Comparison of ENCODE assay signal across 28 mouse cellular contexts in genomic region chr5:34276746-34277145, GRCm38 (mm10). TPM values are rescaled to one million over a fixed set of nuclear protein-coding genes. Genes with fewer than 3 reads are reported as not detected.
DNase-seq lines count a peak whose midpoint lies in the region; ATAC-seq and TF ChIP-seq lines count a peak whose summit lies in the region.
"Had no signal": no experiment of that assay in that cellular context is flagged by ENCODE, and none has a peak within 500 bp of the region (broad histone marks: within the 10 kb centered on the region; RNA-seq: fewer than 3 reads in every experiment).

No protein-coding gene starts in this region.

- H3K4me3 ChIP-seq in cortical plate, adult 2 months (ENCODE audit: insufficient read depth, low read length), result no peak overlapping the region
- H3K4me3 ChIP-seq: embryonic facial prominence, embryonic 10.5 days; forebrain, embryonic 15.5 days; heart, embryonic 10.5 days; limb, embryonic 15.5 days; liver, embryonic 15.5 days; lung, embryonic 15.5 days; neural tube, embryonic 15.5 days; stomach, embryonic 15.5 days had no signal

- peak overlapping the region; percentile 73 for H3K27ac ChIP-seq in cortical plate, adult 2 months (ENCODE audit: insufficient read depth, low read length)
- H3K27ac ChIP-seq: embryonic facial prominence, embryonic 10.5 days; forebrain, embryonic 15.5 days; heart, embryonic 10.5 days; hindbrain, embryonic 14.5 days; limb, embryonic 15.5 days; liver, embryonic 15.5 days; lung, embryonic 15.5 days; neural tube, embryonic 15.5 days; stomach, embryonic 15.5 days had no signal

- H3K4me1 ChIP-seq in cortical plate, adult 2 months (ENCODE audit: control insufficient read depth, insufficient read depth, low read length), result peaks cover 42% of the 10 kb centered on the region
- H3K4me1 ChIP-seq: forebrain, embryonic 15.5 days; limb, embryonic 15.5 days; liver, embryonic 15.5 days; lung, embryonic 15.5 days; neural tube, embryonic 15.5 days; stomach, embryonic 15.5 days had no signal

- intact Hi-C loops in left cerebral cortex, postnatal 10 days (cut with DNase I), result no loop called here

- TF ChIP-seq POLR2A in cortical plate, adult 2 months (IDR thresholded peaks at IDR 0.05; ENCODE audit: extremely low read depth, insufficient read depth, low read length), result no peak

- ATAC-seq in frontal cortex, adult (ENCODE audit: low TSS enrichment), result peak; percentile 50
- ATAC-seq in monocyte, adult 5-6 weeks (replicated peaks; ENCODE audit: insufficient number of reproducible peaks, low FRiP score, low TSS enrichment, poor library complexity, severe bottlenecking), result no peak
- ATAC-seq: forebrain, embryonic 15.5 days; inflammation-experienced regulatory T-cells, adult 6 months had no signal

- DNase-seq in frontal cortex, postnatal 14 days (ENCODE audit: low spot score in 2 of 2), result no peak
- DNase-seq in left cerebral cortex, adult 18-20 months (ENCODE audit: low spot score in 2 of 2), result peak; percentile 57 to 74
- no peak for DNase-seq in left cerebral cortex, postnatal 10 days (ENCODE audit: extremely low spot score in 1 of 2, low spot score in 2 of 2)
- DNase-seq in right cerebral cortex, postnatal 25 days, result peak; percentile 71
- DNase-seq in kidney, postnatal 4 days, result no peak
- DNase-seq: cerebellum, adult 9-10 months; kidney, adult 18-20 months; lung, postnatal 4 days had no signal

- no peak for TF ChIP-seq CTCF in cortical plate, adult 2 months (IDR thresholded peaks at IDR 0.05; ENCODE audit: extremely low read depth, insufficient read depth, low read length)

RNA-seq across cellular contexts. Expression of gene Zfyve28, which starts 11.5 kb away (rescaled TPM):
- total RNA-seq in left cerebral cortex, adult 18-20 months (2021), result 10 to 100 TPM; 48.2 to 55.0 TPM
- total RNA-seq in left cerebral cortex, postnatal 10 days (2021), result 10 to 100 TPM; 28.4 to 28.9 TPM
- polyA plus RNA-seq in cortical plate, adult 2 months (2012; rRNA removed), result 42.2 and 43.0 TPM in 2 replicates
- 0.43 to 3.9 TPM (median 0.67 TPM) in 3 replicates for total RNA-seq in monocyte, adult 5-6 weeks (2017)
- total RNA-seq: common myeloid progenitor, adult 5-6 weeks; granulocyte monocyte progenitor cell, adult 5-6 weeks had no signal

RNA-seq across cellular contexts. Expression of gene Cfap99, which starts 11.7 kb away (rescaled TPM):
- 1 to 10 TPM; 1.1 to 1.2 TPM for total RNA-seq in left cerebral cortex, adult 18-20 months (2021)
- total RNA-seq in left cerebral cortex, postnatal 10 days (2021), result under 1 TPM; 0.26 to 0.51 TPM
- polyA plus RNA-seq in cortical plate, adult 2 months (2012; rRNA removed), result 0.38 and 0.46 TPM in 2 replicates
- 0.38 TPM in 1 of 3 replicates, not detected in the others for total RNA-seq in monocyte, adult 5-6 weeks (2017)
- total RNA-seq: adrenal gland, postnatal 10 days; common myeloid progenitor, adult 5-6 weeks; gastrocnemius, adult 8-10 months; granulocyte monocyte progenitor cell, adult 5-6 weeks; heart, postnatal 4 days had no signal
- polyA plus RNA-seq: embryonic facial prominence, embryonic 10.5 days; forebrain, embryonic 15.5 days; heart, embryonic 10.5 days; inflammation-experienced regulatory T-cells, adult 6 months; kidney, embryonic 16.5 days; limb, embryonic 15.5 days; liver, embryonic 15.5 days; neural tube, embryonic 15.5 days; stomach, embryonic 15.5 days; thymus, postnatal 0 days had no signal

RNA-seq across cellular contexts. Expression of gene Rnf4, which starts 59.3 kb away (rescaled TPM):
- total RNA-seq in left cerebral cortex, adult 18-20 months (2021), result 10 to 100 TPM; 88.0 to 89.5 TPM
- 10 to 100 TPM; 91.0 to 92.9 TPM for total RNA-seq in left cerebral cortex, postnatal 10 days (2021)
- polyA plus RNA-seq in cortical plate, adult 2 months (2012; rRNA removed), result 82.6 and 88.2 TPM in 2 replicates
- 155 to 183 TPM (median 179 TPM) in 3 replicates for total RNA-seq in monocyte, adult 5-6 weeks (2017)

Comparison
In these comparisons a context has a peak if more than half of its experiments do, and no peak if none do; other contexts are left out.
1. DNase-seq: peak in left cerebral cortex, adult 18-20 months (2 of 2) and right cerebral cortex, postnatal 25 days (single experiment); none in frontal cortex, postnatal 14 days (0 of 2), left cerebral cortex, postnatal 10 days (0 of 2) and kidney, postnatal 4 days (0 of 2).